30 mouse cellular contexts compared by ENCODE assay signal in the genomic region with DNA sequence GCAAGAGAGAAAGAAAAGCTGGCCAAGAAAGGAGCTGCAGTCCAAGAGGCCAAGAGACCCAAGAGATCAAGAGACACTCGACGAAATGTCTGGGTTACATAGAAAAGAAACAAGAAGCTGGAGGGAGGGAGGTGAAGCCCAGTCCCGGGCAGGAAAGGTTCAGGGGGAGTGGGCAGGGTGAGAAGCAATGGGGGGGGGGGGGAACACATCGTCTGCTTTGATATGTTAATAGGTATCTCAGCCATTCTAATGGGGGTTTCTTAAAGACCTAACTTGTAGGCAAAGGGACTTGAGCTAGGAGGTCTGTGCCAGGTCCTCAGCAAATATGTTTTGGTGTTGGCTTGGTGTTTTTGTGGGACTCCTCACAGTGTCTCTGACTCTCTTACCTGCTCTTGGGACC. TPM values are rescaled to one million over a fixed set of nuclear protein-coding genes. Genes with fewer than 3 reads are reported as not detected.
DNase-seq lines count a peak whose midpoint lies in the region; ATAC-seq and TF ChIP-seq lines count a peak whose summit lies in the region.
"Had no signal": no experiment of that assay in that cellular context is flagged by ENCODE, and none has a peak within 500 bp of the region (broad histone marks: within the 10 kb centered on the region; RNA-seq: fewer than 3 reads in every experiment).

No protein-coding gene starts in this region.

- no peak overlapping the region for H3K4me3 ChIP-seq in ES-E14 (ENCODE audit: insufficient read depth in 1 of 2, low read depth in 1 of 2, low read length in 2 of 2, poor library complexity in 1 of 2, severe bottlenecking in 1 of 2)
- H3K4me3 ChIP-seq in embryonic facial prominence, embryonic 10.5 days, result no peak overlapping the region

- peaks cover 5 to 6% of the 10 kb centered on the region in 2 experiments; a peak in 3 of 4 replicates for H3K4me1 ChIP-seq in ES-E14 (ENCODE audit: control insufficient read depth in 2 of 2, insufficient read depth in 2 of 2, low read length in 2 of 2, poor library complexity in 1 of 2)
- H3K4me1 ChIP-seq in embryonic facial prominence, embryonic 10.5 days, result no peaks in the 10 kb centered on the region

- no peak for ATAC-seq in activated CD4-positive, CD25-positive, alpha-beta regulatory T cell, adult 4 months
- ATAC-seq: CD4-positive, CD25-positive, alpha-beta regulatory T cell, adult 4 months; Patski had no signal

- no peak overlapping the region for H3K9ac ChIP-seq in ES-E14 (ENCODE audit: insufficient read depth, low read depth, low read length, poor library complexity, severe bottlenecking)

- in situ Hi-C loops in ES-E14 (cut with MboI; ENCODE audit: low sequenced_read_pairs in 2 of 2, unreplicated experiment in 2 of 2), result no loop called here

- no peaks in the 10 kb centered on the region for H3K36me3 ChIP-seq in ES-E14 (ENCODE audit: control insufficient read depth, insufficient read depth, low read length, poor library complexity, severe bottlenecking)
- no peaks in the 10 kb centered on the region for H3K36me3 ChIP-seq in embryonic facial prominence, embryonic 10.5 days (replicated peaks)
- H3K36me3 ChIP-seq: G1E had no signal

- DNase-seq in ES-CJ7 (ENCODE audit: low read depth, low spot score) (peak; percentile 68), ES-E14 (ENCODE audit: low read depth, low spot score) (peak; percentile 25), R1 (ENCODE audit: low read depth, low spot score) (peak; percentile 26), ZHBTc4 (ENCODE audit: low read depth, low spot score) (peak; percentile 62)
- DNase-seq in left cerebral cortex, adult 11 months (ENCODE audit: low spot score), result no peak
- DNase-seq in embryonic facial prominence, embryonic 10.5 days (ENCODE audit: low spot score), result no peak
- DNase-seq in spleen, postnatal 4 days (ENCODE audit: low spot score in 2 of 2), result no peak
- DNase-seq: adrenal gland, adult 2 months; adrenal gland, adult 8-10 months; adrenal gland, postnatal 10 days; adrenal gland, postnatal 14 days; adrenal gland, postnatal 25 days; adrenal gland, postnatal 36 days; B cell, adult 2 months; cerebellum, adult 11 months; cerebellum, adult 11-12 months; cerebellum, adult 18-20 months; cerebellum, adult 2 months; cerebellum, adult 8-10 months; cerebellum, adult 9-10 months; cerebellum, adult 9-11 months had no signal

- H3K27ac ChIP-seq in ES-E14 (ENCODE audit: insufficient read depth, low read depth, low read length, poor library complexity, severe bottlenecking), result no peak overlapping the region
- H3K27ac ChIP-seq in embryonic facial prominence, embryonic 10.5 days (replicated peaks), result no peak overlapping the region

- no peaks in the 10 kb centered on the region for H3K27me3 ChIP-seq in embryonic facial prominence, embryonic 10.5 days (replicated peaks; ENCODE audit: low read depth, poor library complexity, severe bottlenecking)
- H3K27me3 ChIP-seq: CH12.LX had no signal

- no peaks in the 10 kb centered on the region for H3K9me3 ChIP-seq in ES-E14 (ENCODE audit: control insufficient read depth, insufficient read depth, low read depth, low read length)
- 0 out of 2 replicates have a peak, but pooled peaks cover 2% of the 10 kb centered on the region for H3K9me3 ChIP-seq in embryonic facial prominence, embryonic 10.5 days

- WGBS in embryonic facial prominence, embryonic 10.5 days, result 80% methylated on average over 4 of the region's 4 CpGs

TF ChIP-seq in ES-E14, 5 proteins besides CTCF, POLR2A, EP300 and RAD21:
- TF ChIP-seq ZNF384 (IDR thresholded peaks at IDR 0.05; ENCODE audit: low read depth, low read length) (no peak), HCFC1 (IDR thresholded peaks at IDR 0.05; ENCODE audit: borderline replicate concordance, insufficient read depth, low read length) (no peak), CHD2 (IDR thresholded peaks at IDR 0.05; ENCODE audit: low read depth, low read length) (no peak), MAFK (IDR thresholded peaks at IDR 0.05; ENCODE audit: insufficient read depth, low read depth, low read length) (no peak), ZC3H11A (IDR thresholded peaks at IDR 0.05; ENCODE audit: borderline replicate concordance, low read depth, low read length) (no peak)

RNA-seq across cellular contexts. Expression of gene Spata3, which starts 23.1 kb away (rescaled TPM):
- total RNA-seq in ES-E14 (2012; rRNA removed), result not detected in 2 replicates
- under 1 TPM in 1 of 2 experiments, not detected in 1; 0.49 TPM for polyA plus RNA-seq in activated CD4-positive, CD25-positive, alpha-beta regulatory T cell, adult 4 months (2017; shearing (Covaris generic))
- polyA plus RNA-seq in embryonic facial prominence, embryonic 10.5 days (2016; fragmentation: Nextera tagmentation; extraction: Ambion mirVana), result not detected in 2 replicates
- total RNA-seq: adrenal gland, adult 18-20 months; adrenal gland, adult 2 months; adrenal gland, adult 8-10 months; adrenal gland, postnatal 10 days; adrenal gland, postnatal 14 days; adrenal gland, postnatal 25 days; adrenal gland, postnatal 36 days; adrenal gland, postnatal 4 days; CH12.LX; G1E; MEL had no signal
- polyA plus RNA-seq: adrenal gland, adult 2 months; C2C12; CD4-positive, CD25-positive, alpha-beta regulatory T cell, adult 4 months; G1E; Patski had no signal

RNA-seq across cellular contexts. Expression of gene Gpr55, which starts 32.7 kb away (rescaled TPM):
- 0.11 and 0.18 TPM in 2 replicates for total RNA-seq in ES-E14 (2012; rRNA removed)
- polyA plus RNA-seq in activated CD4-positive, CD25-positive, alpha-beta regulatory T cell, adult 4 months (2017; shearing (Covaris generic)), result 1 to 10 TPM; 1.9 to 6.8 TPM
- not detected in 2 replicates for polyA plus RNA-seq in embryonic facial prominence, embryonic 10.5 days (2016; fragmentation: Nextera tagmentation; extraction: Ambion mirVana)
- polyA plus RNA-seq: C2C12, Patski had no signal

RNA-seq across cellular contexts. Expression of gene 2810459M11Rik, which starts 52.1 kb away (rescaled TPM):
- total RNA-seq in ES-E14 (2012; rRNA removed), result 0.48 and 0.67 TPM in 2 replicates
- polyA plus RNA-seq in activated CD4-positive, CD25-positive, alpha-beta regulatory T cell, adult 4 months (2017; shearing (Covaris generic)), result under 1 TPM in 1 of 2 experiments, not detected in 1; 0.21 TPM
- 0.21 and 0.33 TPM in 2 replicates for polyA plus RNA-seq in embryonic facial prominence, embryonic 10.5 days (2016; fragmentation: Nextera tagmentation; extraction: Ambion mirVana)
- total RNA-seq: CH12.LX, MEL had no signal
- polyA plus RNA-seq: C2C12; CD4-positive, CD25-positive, alpha-beta regulatory T cell, adult 4 months; G1E; Patski had no signal

Comparison
In these comparisons a context has a peak if more than half of its experiments do, and no peak if none do; other contexts are left out.
1. DNase-seq: peak in ES-CJ7 (single experiment), ES-E14 (single experiment), R1 (single experiment) and ZHBTc4 (single experiment); none in left cerebral cortex, adult 11 months (single experiment), embryonic facial prominence, embryonic 10.5 days (single experiment) and spleen, postnatal 4 days (0 of 2).